ENCODE assay signal across 7 mouse cellular contexts in genomic region chr15:100621671-100622070, GRCm38 (mm10). TPM values are rescaled to one million over a fixed set of nuclear protein-coding genes. Genes with fewer than 3 reads are reported as not detected.
DNase-seq lines count a peak whose midpoint lies in the region; ATAC-seq and TF ChIP-seq lines count a peak whose summit lies in the region.
"Not testable (repeated sequence)": the region's sequence is repeated elsewhere in the genome, so short reads cannot be mapped to it uniquely, and the experiment has no call there.

No protein-coding gene starts in this region.

- H3K36me3 ChIP-seq in lung, embryonic 15.5 days = peaks cover 30% of the 10 kb centered on the region

- not testable (repeated sequence) for H3K9ac ChIP-seq in lung, embryonic 15.5 days

- ATAC-seq in granulocyte monocyte progenitor cell, adult 5-6 weeks (replicated peaks; ENCODE audit: poor library complexity, severe bottlenecking) = 0 out of 2 replicates have a peak, but pooled peaks have one; percentile 3
- peak; percentile 13 for ATAC-seq in inflammation-experienced regulatory T-cells, adult 6 months
- not testable (repeated sequence) for ATAC-seq in lung, embryonic 15.5 days (ENCODE audit: borderline replicate concordance, extremely low read depth, low FRiP score, low TSS enrichment)
- ATAC-seq in monocyte, adult 5-6 weeks (replicated peaks; ENCODE audit: insufficient number of reproducible peaks, low FRiP score, low TSS enrichment, poor library complexity, severe bottlenecking) = 0 out of 2 replicates have a peak, but pooled peaks have one; percentile 6

- 48% methylated on average over 9 of the region's 9 CpGs for WGBS in lung, embryonic 15.5 days

- peak; percentile 57 to 66 for DNase-seq in adrenal gland, postnatal 36 days
- DNase-seq in layer of hippocampus, adult 2 months (ENCODE audit: low spot score in 2 of 2) = not testable (repeated sequence)
- DNase-seq in testis, postnatal 14 days (ENCODE audit: low spot score) = peak; percentile 58

- H3K4me1 ChIP-seq in lung, embryonic 15.5 days = not testable (repeated sequence)

- not testable (repeated sequence) for H3K9me3 ChIP-seq in lung, embryonic 15.5 days

- not testable (repeated sequence) for TF ChIP-seq CTCF in layer of hippocampus, adult 2 months (conservative IDR thresholded peaks at IDR 0.05)

- not testable (repeated sequence) for H3K4me3 ChIP-seq in layer of hippocampus, adult 2 months; lung, embryonic 15.5 days

- H3K4me2 ChIP-seq in lung, embryonic 15.5 days = not testable (repeated sequence)

- peak overlapping the region; percentile 59; the same call in 1 of the 2 replicates for H3K27ac ChIP-seq in layer of hippocampus, adult 2 months
- peak overlapping the region; percentile 72 for H3K27ac ChIP-seq in lung, embryonic 15.5 days

- H3K27me3 ChIP-seq in lung, embryonic 15.5 days = not testable (repeated sequence)

RNA-seq across cellular contexts. Expression of gene Dazap2, which starts 6.5 kb away (rescaled TPM):
- 100 to 1,000 TPM; 188 to 248 TPM for total RNA-seq in adrenal gland, postnatal 36 days (2021)
- total RNA-seq in granulocyte monocyte progenitor cell, adult 5-6 weeks (2014; fragmentation: Nextera tagmentation) = 252 and 291 TPM in 2 replicates
- total RNA-seq in granulocyte monocyte progenitor cell, adult 5-6 weeks (2017) = 155 and 168 TPM in 2 replicates
- polyA plus RNA-seq in inflammation-experienced regulatory T-cells, adult 6 months (2017; shearing (Covaris generic)) = 100 to 1,000 TPM; 722 to 762 (median 736) TPM
- 100 to 1,000 TPM; 112 to 113 TPM for total RNA-seq in layer of hippocampus, adult 2 months (2021)
- 208 and 209 TPM in 2 replicates for polyA plus RNA-seq in lung, embryonic 15.5 days (2015; fragmentation: Nextera tagmentation; extraction: Ambion mirVana)
- total RNA-seq in monocyte, adult 5-6 weeks (2017) = 302 to 403 TPM (median 317 TPM) in 3 replicates

RNA-seq across cellular contexts. Expression of gene Smagp, which starts 15.1 kb away (rescaled TPM):
- total RNA-seq in adrenal gland, postnatal 36 days (2021) = 10 to 100 TPM; 37.5 to 49.6 TPM
- 5.4 and 6.1 TPM in 2 replicates for total RNA-seq in granulocyte monocyte progenitor cell, adult 5-6 weeks (2014; fragmentation: Nextera tagmentation)
- not detected in 2 replicates for total RNA-seq in granulocyte monocyte progenitor cell, adult 5-6 weeks (2017)
- 1 to 10 TPM in 1 of 3 experiments, not detected in 2; 1.3 TPM for polyA plus RNA-seq in inflammation-experienced regulatory T-cells, adult 6 months (2017; shearing (Covaris generic))
- 1 to 10 TPM; 1.1 to 1.7 TPM for total RNA-seq in layer of hippocampus, adult 2 months (2021)
- 14.4 and 15.2 TPM in 2 replicates for polyA plus RNA-seq in lung, embryonic 15.5 days (2015; fragmentation: Nextera tagmentation; extraction: Ambion mirVana)
- 9.8 to 17.2 TPM (median 15.0 TPM) in 3 replicates for total RNA-seq in monocyte, adult 5-6 weeks (2017)

RNA-seq across cellular contexts. Expression of gene Pou6f1, which starts 21.9 kb away (rescaled TPM):
- 10 to 100 TPM; 12.4 to 15.8 TPM for total RNA-seq in adrenal gland, postnatal 36 days (2021)
- not detected in 2 replicates for total RNA-seq in granulocyte monocyte progenitor cell, adult 5-6 weeks (2014; fragmentation: Nextera tagmentation)
- 0.46 TPM in 1 of 2 replicates, not detected in the other for total RNA-seq in granulocyte monocyte progenitor cell, adult 5-6 weeks (2017)
- 10 to 100 TPM in 2 of 3 experiments, 1 to 10 TPM in 1; 7.4 to 19.8 (median 18.8) TPM for polyA plus RNA-seq in inflammation-experienced regulatory T-cells, adult 6 months (2017; shearing (Covaris generic))
- total RNA-seq in layer of hippocampus, adult 2 months (2021) = 100 to 1,000 TPM; 106 to 107 TPM
- polyA plus RNA-seq in lung, embryonic 15.5 days (2015; fragmentation: Nextera tagmentation; extraction: Ambion mirVana) = 3.8 and 4.3 TPM in 2 replicates
- 5.8 to 17.7 TPM (median 16.6 TPM) in 3 replicates for total RNA-seq in monocyte, adult 5-6 weeks (2017)

RNA-seq across cellular contexts. Expression of gene Bin2, which starts 47.7 kb away (rescaled TPM):
- 1 to 10 TPM; 1.8 to 3.2 TPM for total RNA-seq in adrenal gland, postnatal 36 days (2021)
- 114 TPM in 2 replicates for total RNA-seq in granulocyte monocyte progenitor cell, adult 5-6 weeks (2014; fragmentation: Nextera tagmentation)
- total RNA-seq in granulocyte monocyte progenitor cell, adult 5-6 weeks (2017) = 98.3 and 98.8 TPM in 2 replicates
- 100 to 1,000 TPM; 292 to 493 (median 317) TPM for polyA plus RNA-seq in inflammation-experienced regulatory T-cells, adult 6 months (2017; shearing (Covaris generic))
- total RNA-seq in layer of hippocampus, adult 2 months (2021) = 1 to 10 TPM; 5.3 to 5.6 TPM
- polyA plus RNA-seq in lung, embryonic 15.5 days (2015; fragmentation: Nextera tagmentation; extraction: Ambion mirVana) = 3.8 and 7.3 TPM in 2 replicates
- total RNA-seq in monocyte, adult 5-6 weeks (2017) = 579 to 859 TPM (median 610 TPM) in 3 replicates
